13 mouse cellular contexts compared by ENCODE assay signal in genomic region chr2:93085291-93086027, GRCm38 (mm10). TPM values are rescaled to one million over a fixed set of nuclear protein-coding genes. Genes with fewer than 3 reads are reported as not detected.
DNase-seq lines count a peak whose midpoint lies in the region; ATAC-seq lines count a peak whose summit lies in the region.
"Had no signal": no experiment of that assay in that cellular context is flagged by ENCODE, and none has a peak within 500 bp of the region (broad histone marks: within the 10 kb centered on the region; RNA-seq: fewer than 3 reads in every experiment).

No protein-coding gene starts in this region.

- ATAC-seq in hindbrain, embryonic 15.5 days (ENCODE audit: low FRiP score, low read depth), result peak; percentile 60
- ATAC-seq in hindbrain, embryonic 14.5 days (ENCODE audit: low FRiP score), result no peak
- no peak for ATAC-seq in kidney, embryonic 16.5 days (ENCODE audit: low FRiP score, low TSS enrichment)

- no peak for DNase-seq in hindbrain, embryonic 14.5 days (ENCODE audit: low spot score)
- DNase-seq in frontal cortex, postnatal 10 days (ENCODE audit: low spot score in 2 of 2), result peak; percentile 51 to 78
- DNase-seq in left cerebral cortex, adult 18-20 months (ENCODE audit: low spot score in 2 of 2), result peak; percentile 87 to 90
- peak; percentile 79 for DNase-seq in right cerebral cortex, postnatal 14 days
- no peak for DNase-seq in yolk sac, embryonic 10.5 days (ENCODE audit: low spot score)
- no peak for DNase-seq in lung, adult 18-20 months
- DNase-seq: kidney, adult 2 months had no signal

- WGBS in hindbrain, embryonic 15.5 days, result 43% methylated on average over 8 of the region's 8 CpGs
- WGBS in hindbrain, embryonic 14.5 days, result 44% methylated on average over 8 of the region's 8 CpGs
- WGBS in kidney, embryonic 16.5 days, result 63% methylated on average over 8 of the region's 8 CpGs

- peaks cover 15% of the 10 kb centered on the region for H3K4me1 ChIP-seq in hindbrain, embryonic 15.5 days (replicated peaks)
- no peaks in the 10 kb centered on the region for H3K4me1 ChIP-seq in hindbrain, embryonic 14.5 days (replicated peaks; ENCODE audit: control insufficient read depth, insufficient read depth, low read length)
- H3K4me1 ChIP-seq in kidney, embryonic 16.5 days (ENCODE audit: insufficient read depth, low read length), result peaks cover 27% of the 10 kb centered on the region
- H3K4me1 ChIP-seq: liver, embryonic 15.5 days; megakaryocyte, embryonic 14.5 days had no signal

- no peak overlapping the region for H3K4me2 ChIP-seq in hindbrain, embryonic 15.5 days
- no peak overlapping the region for H3K4me2 ChIP-seq in hindbrain, embryonic 14.5 days (replicated peaks)
- no peak overlapping the region for H3K4me2 ChIP-seq in kidney, embryonic 16.5 days (replicated peaks; ENCODE audit: low read depth, low read length)
- H3K4me2 ChIP-seq: liver, embryonic 15.5 days; neural tube, embryonic 15.5 days had no signal

- no peaks in the 10 kb centered on the region for H3K36me3 ChIP-seq in hindbrain, embryonic 15.5 days
- H3K36me3 ChIP-seq in hindbrain, embryonic 14.5 days (replicated peaks; ENCODE audit: control insufficient read depth, insufficient read depth), result no peaks in the 10 kb centered on the region
- H3K36me3 ChIP-seq in kidney, embryonic 16.5 days (ENCODE audit: insufficient read depth, low read length), result no peaks in the 10 kb centered on the region
- H3K36me3 ChIP-seq: liver, embryonic 15.5 days; neural tube, embryonic 15.5 days had no signal

- H3K9me3 ChIP-seq in hindbrain, embryonic 15.5 days, result no peaks in the 10 kb centered on the region
- H3K9me3 ChIP-seq in hindbrain, embryonic 14.5 days (ENCODE audit: control insufficient read depth, low read length), result no peaks in the 10 kb centered on the region
- H3K9me3 ChIP-seq in kidney, embryonic 16.5 days (ENCODE audit: low read length), result no peaks in the 10 kb centered on the region
- H3K9me3 ChIP-seq: liver, embryonic 15.5 days; neural tube, embryonic 15.5 days had no signal

- no peak overlapping the region for H3K27ac ChIP-seq in hindbrain, embryonic 15.5 days (replicated peaks)
- H3K27ac ChIP-seq in hindbrain, embryonic 14.5 days, result no peak overlapping the region
- H3K27ac ChIP-seq in kidney, embryonic 16.5 days (ENCODE audit: low read length), result no peak overlapping the region
- H3K27ac ChIP-seq: liver, embryonic 15.5 days; neural tube, embryonic 15.5 days had no signal

- no peak overlapping the region for H3K9ac ChIP-seq in hindbrain, embryonic 15.5 days
- H3K9ac ChIP-seq in hindbrain, embryonic 14.5 days, result no peak overlapping the region
- H3K9ac ChIP-seq in kidney, embryonic 16.5 days (replicated peaks; ENCODE audit: low read length), result no peak overlapping the region
- H3K9ac ChIP-seq: liver, embryonic 15.5 days; neural tube, embryonic 15.5 days had no signal

- H3K4me3 ChIP-seq in hindbrain, embryonic 15.5 days, result no peak overlapping the region
- no peak overlapping the region for H3K4me3 ChIP-seq in hindbrain, embryonic 14.5 days (replicated peaks; ENCODE audit: low read length)
- no peak overlapping the region for H3K4me3 ChIP-seq in kidney, embryonic 16.5 days (ENCODE audit: low read length)
- H3K4me3 ChIP-seq: erythroblast, embryonic 14.5 days; liver, embryonic 15.5 days; megakaryocyte, embryonic 14.5 days; neural tube, embryonic 15.5 days had no signal

- H3K27me3 ChIP-seq in hindbrain, embryonic 15.5 days, result no peaks in the 10 kb centered on the region
- H3K27me3 ChIP-seq in hindbrain, embryonic 14.5 days (ENCODE audit: control insufficient read depth, insufficient read depth, low read length), result no peaks in the 10 kb centered on the region
- no peaks in the 10 kb centered on the region for H3K27me3 ChIP-seq in kidney, embryonic 16.5 days (ENCODE audit: insufficient read depth, low read length)
- H3K27me3 ChIP-seq: liver, embryonic 15.5 days; neural tube, embryonic 15.5 days had no signal

RNA-seq across cellular contexts. Expression of gene Prdm11, which starts 39.5 kb away (rescaled TPM):
- 3.7 and 4.1 TPM in 2 replicates for polyA plus RNA-seq in hindbrain, embryonic 15.5 days (2015; fragmentation: Nextera tagmentation; extraction: Ambion mirVana)
- polyA plus RNA-seq in hindbrain, embryonic 14.5 days (2014; fragmentation: Nextera tagmentation; extraction: Ambion mirVana), result 1.8 and 2.5 TPM in 2 replicates
- total RNA-seq in left cerebral cortex, adult 18-20 months (2021), result 10 to 100 TPM; 21.1 to 22.5 TPM
- 5.5 and 6.2 TPM in 2 replicates for polyA plus RNA-seq in kidney, embryonic 16.5 days (2015; fragmentation: Nextera tagmentation; extraction: Ambion mirVana)

Comparison
In these comparisons a context has a peak if more than half of its experiments do, and no peak if none do; other contexts are left out.
1. DNase-seq: peak in frontal cortex, postnatal 10 days (2 of 2), left cerebral cortex, adult 18-20 months (2 of 2) and right cerebral cortex, postnatal 14 days (single experiment); none in hindbrain, embryonic 14.5 days (single experiment), yolk sac, embryonic 10.5 days (single experiment) and lung, adult 18-20 months (0 of 2).